Mouse (Mus musculus): ENCODE measurements around the gene Fmnl1.
"Not testable (repeated sequence)": the region's sequence is repeated elsewhere in the genome, so short reads cannot be mapped to it uniquely, and the experiment has no call there.

DNA sequence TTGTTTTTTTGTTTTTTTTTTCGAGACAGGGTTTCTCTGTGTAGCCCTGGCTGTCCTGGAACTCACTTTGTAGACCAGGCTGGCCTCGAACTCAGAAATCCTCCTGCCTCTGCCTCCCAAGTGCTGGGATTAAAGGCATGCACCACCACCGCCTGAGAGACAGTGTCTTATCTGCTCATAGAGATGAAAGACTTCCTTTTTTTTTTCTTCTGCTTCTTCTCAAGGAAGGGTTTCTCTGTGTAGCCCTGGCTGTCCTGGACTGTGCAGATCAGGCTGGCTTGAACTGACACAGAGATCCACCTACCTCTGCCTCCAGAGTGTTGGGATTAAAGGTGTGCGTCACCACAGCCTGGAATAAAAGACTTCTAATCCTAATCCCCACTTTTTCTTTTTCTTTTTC lies 51.8 kb downstream of the Fmnl1 start:
- TF ChIP-seq POLR2AphosphoS2 (IDR thresholded peaks at IDR 0.05; ENCODE audit: insufficient read length, low read depth); POLR2A (IDR thresholded peaks at IDR 0.05; ENCODE audit: insufficient read length, low read depth); TCF3 (IDR thresholded peaks at IDR 0.05; ENCODE audit: insufficient read length, low read depth); REST (IDR thresholded peaks at IDR 0.05; ENCODE audit: insufficient read depth, insufficient read length); TCF12 (IDR thresholded peaks at IDR 0.05; ENCODE audit: insufficient read depth, poor library complexity, severe bottlenecking); USF1 (IDR thresholded peaks at IDR 0.05; ENCODE audit: low read depth): not testable (repeated sequence)

Measured in myocyte (in vitro differentiated cells).